Mouse (Mus musculus) liver, embryonic 11.5 days (tissue): ENCODE measurements around the gene Ccdc40. TPM values are rescaled to one million over a fixed set of nuclear protein-coding genes. Genes with fewer than 3 reads are reported as not detected.
A peak's percentile ranks its signal among the peaks of the same experiment; 100 is the strongest.

ENCODE experiments used
- ATAC-seq: fragments of 200-750 bp; cut with Nextera tagmentation; replicated peaks from 2 replicates; pipeline ENCODE4 v1.8.0; 2017; ENCODE audit warnings: moderate number of reproducible peaks, mild to moderate bottlenecking, moderate TSS enrichment, moderate library complexity; ENCODE audit not compliant: low FRiP score
- DNase-seq: peaks from one replicate; pipeline ENCODE4 v3.0.0-alpha.2; 2017; ENCODE audit warnings: low spot score
- H3K27ac ChIP-seq: fragments of 300-500 bp; sonication (generic); 2 replicates; pipeline ENCODE4 v1.5.1; 2014; ENCODE audit warnings: mild to moderate bottlenecking, low read depth, low read length, control low read depth
- H3K27me3 ChIP-seq: fragments of 300-500 bp; sonication (generic); replicated peaks from 2 replicates; pipeline ENCODE4 v1.6.1; 2014; ENCODE audit warnings: low read length, mixed read lengths; ENCODE audit not compliant: control insufficient read depth, insufficient read depth
- H3K36me3 ChIP-seq: fragments of 300-500 bp; sonication (generic); 2 replicates; pipeline ENCODE4 v1.6.1; 2014; ENCODE audit warnings: mild to moderate bottlenecking, low read length, moderate library complexity, mixed read lengths; ENCODE audit not compliant: control insufficient read depth, insufficient read depth
- H3K4me1 ChIP-seq: fragments of 300-500 bp; sonication (generic); replicated peaks from 2 replicates; pipeline ENCODE4 v1.6.1; 2014; ENCODE audit warnings: low read length, mixed read lengths; ENCODE audit not compliant: control insufficient read depth, insufficient read depth
- H3K4me2 ChIP-seq: fragments of 300-500 bp; sonication (generic); 2 replicates; pipeline ENCODE4 v1.6.1; 2014; ENCODE audit warnings: mild to moderate bottlenecking, control low read depth, moderate library complexity
- H3K4me3 ChIP-seq: fragments of 300-500 bp; sonication (generic); 2 replicates; pipeline ENCODE4 v1.5.1; 2014; ENCODE audit warnings: low read depth, low read length, control low read depth
- H3K9ac ChIP-seq: fragments of 300-500 bp; sonication (generic); 2 replicates; pipeline ENCODE4 v1.6.1; 2014; ENCODE audit warnings: low read depth, low read length, control low read depth
- H3K9me3 ChIP-seq: fragments of 300-500 bp; sonication (generic); 2 replicates; pipeline ENCODE4 v1.6.1; 2016; ENCODE audit warnings: low read length, inconsistent platforms, mixed read lengths; ENCODE audit not compliant: control insufficient read depth
- WGBS: fragments of 180-500 bp; shearing (Covaris S2); extraction: QIAGEN DNeasy Blood & Tissue Kit; methylation state at CpG from one replicate; pipeline ENCODE4 v1.1.7; 2014; 5-methylcytosine and 5-hydroxymethylcytosine counted together
- polyA plus RNA-seq: library from polyadenylated mRNA; unstranded; fragments of >200 nt; fragmentation: Nextera tagmentation; extraction: Ambion mirVana; gene quantifications from 2 replicates; pipeline ENCODE4 v1.2.1, GENCODE M21; 2014

Ccdc40 gene
- polyA plus RNA-seq, 1 experiment from 2014 or later: 4.1 TPM

GRCm38 (mm10) chr11:119299391-119300245 is 71.2 kb downstream of the Ccdc40 start, which contains the start of gene Eif4a3:
TSS of gene Eif4a3 (minus strand) at chr11:119300089.
- peak within 1 kb of the TSS; percentile 98 for H3K4me3 ChIP-seq
- peak within 1 kb of the TSS; percentile 93 for H3K4me2 ChIP-seq
- H3K27ac ChIP-seq: peak within 1 kb of the TSS; percentile 74
- ATAC-seq (peak; percentile 94), DNase-seq (peak; percentile 96)
- H3K4me1 ChIP-seq: peaks cover 14% of the 10 kb centered on the region
- peak within 1 kb of the TSS; percentile 98 for H3K9ac ChIP-seq
- H3K9me3 ChIP-seq: no peaks in the 10 kb centered on the region
- peaks cover 27% of the 10 kb centered on the region for H3K36me3 ChIP-seq
- H3K27me3 ChIP-seq: peaks cover 8% of the 10 kb centered on the region
- under 1% methylated on average over 89 of the region's 89 CpGs for WGBS

- Histone ChIP-seq H3K27me3 (peaks cover 13% of the 10 kb centered on the region), H3K4me2 (peak overlapping the region; percentile 91), H3K9ac (peak overlapping the region; percentile 98), H3K27ac (peak overlapping the region; percentile 74), H3K36me3 (peaks cover 19% of the 10 kb centered on the region), H3K4me3 (peak overlapping the region; percentile 98), H3K4me1 (peaks cover 14% of the 10 kb centered on the region), H3K9me3 (no peaks in the 10 kb centered on the region)
- WGBS: 3% methylated on average over 31 of the region's 31 CpGs
- ATAC-seq (peak; percentile 74), DNase-seq (no peak)
Measured at GRCm38 (mm10) chr11:119300246-119300935, 72.0 kb downstream of the Ccdc40 start.

- Histone ChIP-seq H3K27ac (no peak overlapping the region), H3K36me3 (peaks cover 17% of the 10 kb centered on the region), H3K9me3 (no peaks in the 10 kb centered on the region), H3K27me3 (peaks cover 13% of the 10 kb centered on the region), H3K4me1 (peaks cover 14% of the 10 kb centered on the region), H3K9ac (no peak overlapping the region), H3K4me2 (peak overlapping the region; percentile 91), H3K4me3 (no peak overlapping the region)
- 31% methylated on average over 2 of the region's 2 CpGs for WGBS
- DNase-seq (no peak), ATAC-seq (no peak)
Measured at GRCm38 (mm10) chr11:119300986-119301385, 72.6 kb downstream of the Ccdc40 start.

- no peak overlapping the region for H3K27ac ChIP-seq
- no peak overlapping the region for H3K4me3 ChIP-seq
- H3K9me3 ChIP-seq: no peaks in the 10 kb centered on the region
- H3K27me3 ChIP-seq: peaks cover 15% of the 10 kb centered on the region
- H3K9ac ChIP-seq: no peak overlapping the region
- no peak for DNase-seq
- H3K36me3 ChIP-seq: no peaks in the 10 kb centered on the region
- peak; percentile 36; the same call in 1 of the 2 replicates for ATAC-seq
- 0 out of 2 replicates have a peak, but pooled peaks cover 4% of the 10 kb centered on the region for H3K4me1 ChIP-seq
- no peak overlapping the region for H3K4me2 ChIP-seq
- WGBS: 37% methylated on average over 16 of the region's 16 CpGs
Measured at GRCm38 (mm10) chr11:119304904-119305712, 76.7 kb downstream of the Ccdc40 start.

- 55% methylated on average over 13 of the region's 13 CpGs for WGBS
- Histone ChIP-seq H3K4me1 (no peaks in the 10 kb centered on the region), H3K9ac (no peak overlapping the region), H3K4me3 (no peak overlapping the region), H3K27me3 (peaks cover 18% of the 10 kb centered on the region), H3K36me3 (no peaks in the 10 kb centered on the region), H3K4me2 (no peak overlapping the region), H3K9me3 (no peaks in the 10 kb centered on the region), H3K27ac (no peak overlapping the region)
- no peak for ATAC-seq
- DNase-seq: no peak
Measured at GRCm38 (mm10) chr11:119306762-119307657, 78.6 kb downstream of the Ccdc40 start.

GRCm38 (mm10) chr11:119307658-119307867 is 79.2 kb downstream of the Ccdc40 start, which contains the start of gene Card14:
TSS of gene Card14 (plus strand) at chr11:119307768.
- Histone ChIP-seq H3K27ac (no peak within 1 kb of the TSS), H3K4me2 (no peak within 1 kb of the TSS)
- WGBS: 46% methylated on average over 1 of the region's 1 CpGs

GRCm38 (mm10) chr11:119307916-119308315 is 79.5 kb downstream of the Ccdc40 start:
- H3K9me3 ChIP-seq: no peaks in the 10 kb centered on the region
- H3K27ac ChIP-seq: no peak overlapping the region
- WGBS: 36% methylated on average over 11 of the region's 11 CpGs
- no peak overlapping the region for H3K9ac ChIP-seq
- DNase-seq (no peak), ATAC-seq (no peak)
- H3K27me3 ChIP-seq: peaks cover 18% of the 10 kb centered on the region
- no peak overlapping the region for H3K4me3 ChIP-seq
- no peaks in the 10 kb centered on the region for H3K36me3 ChIP-seq
- H3K4me2 ChIP-seq: no peak overlapping the region
- H3K4me1 ChIP-seq: no peaks in the 10 kb centered on the region

More at GRCm38 (mm10) chr11:119307658-119307867, 79.2 kb downstream of the Ccdc40 start, which contains the start of gene Card14:
- H3K9ac ChIP-seq: no peak within 1 kb of the TSS
- no peaks in the 10 kb centered on the region for H3K4me1 ChIP-seq
- H3K4me3 ChIP-seq: no peak within 1 kb of the TSS
- DNase-seq (no peak), ATAC-seq (no peak)
- peaks cover 18% of the 10 kb centered on the region for H3K27me3 ChIP-seq
- no peaks in the 10 kb centered on the region for H3K36me3 ChIP-seq
- H3K9me3 ChIP-seq: no peaks in the 10 kb centered on the region

GRCm38 (mm10) chr11:119310621-119311020 is 82.2 kb downstream of the Ccdc40 start:
- H3K4me3 ChIP-seq: no peak overlapping the region
- H3K36me3 ChIP-seq: no peaks in the 10 kb centered on the region
- no peak overlapping the region for H3K9ac ChIP-seq
- peaks cover 6% of the 10 kb centered on the region; the same call in 1 of the 2 replicates for H3K27me3 ChIP-seq
- no peaks in the 10 kb centered on the region for H3K9me3 ChIP-seq
- 9% methylated on average over 10 of the region's 10 CpGs for WGBS
- H3K4me2 ChIP-seq: no peak overlapping the region
- DNase-seq (no peak), ATAC-seq (no peak)
- H3K4me1 ChIP-seq: no peaks in the 10 kb centered on the region
- no peak overlapping the region for H3K27ac ChIP-seq
